In the genomic region with DNA sequence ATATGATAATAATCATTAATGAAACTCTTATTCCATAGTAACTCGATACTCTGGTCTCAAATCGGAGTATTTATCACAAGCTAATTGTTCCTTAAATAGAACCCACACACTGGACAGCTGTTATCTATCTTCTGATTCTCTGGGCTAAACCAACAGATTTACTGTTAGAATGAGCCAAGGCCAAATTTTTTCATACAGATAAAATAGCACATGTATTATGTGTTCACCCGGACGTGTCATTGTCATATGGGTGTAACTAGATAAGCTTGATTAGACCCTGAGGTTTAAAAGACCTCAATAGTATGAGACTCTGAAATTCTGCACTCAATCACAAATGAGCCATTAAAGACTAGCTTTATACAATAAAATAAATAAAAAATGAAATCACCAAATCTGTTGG, we compare ENCODE assay signal across 23 mouse cellular contexts. TPM values are rescaled to one million over a fixed set of nuclear protein-coding genes. Genes with fewer than 3 reads are reported as not detected.
A peak's percentile ranks its signal among the peaks of the same experiment; 100 is the strongest.
DNase-seq lines count a peak whose midpoint lies in the region; ATAC-seq and TF ChIP-seq lines count a peak whose summit lies in the region.
"Had no signal": no experiment of that assay in that cellular context is flagged by ENCODE, and none has a peak within 500 bp of the region (broad histone marks: within the 10 kb centered on the region; RNA-seq: fewer than 3 reads in every experiment).

No protein-coding gene starts in this region.

- DNase-seq in embryonic facial prominence, embryonic 11.5 days (ENCODE audit: low spot score) = peak; percentile 15
- no peak for DNase-seq in embryonic facial prominence, embryonic 10.5 days (ENCODE audit: low spot score)
- DNase-seq in hindbrain, postnatal 0 days (ENCODE audit: low spot score) = no peak
- DNase-seq in lung, postnatal 14 days = no peak
- DNase-seq in retina, embryonic 14.5 days (ENCODE audit: low spot score) = no peak
- DNase-seq: cerebellum, adult 11-12 months; gastrocnemius, postnatal 25 days had no signal

- no peaks in the 10 kb centered on the region for H3K27me3 ChIP-seq in embryonic facial prominence, embryonic 11.5 days (ENCODE audit: control insufficient read depth, insufficient read depth, low read length)
- H3K27me3 ChIP-seq in embryonic facial prominence, embryonic 10.5 days (replicated peaks; ENCODE audit: low read depth, poor library complexity, severe bottlenecking) = no peaks in the 10 kb centered on the region
- no peaks in the 10 kb centered on the region for H3K27me3 ChIP-seq in hindbrain, embryonic 15.5 days
- no peaks in the 10 kb centered on the region for H3K27me3 ChIP-seq in hindbrain, postnatal 0 days (ENCODE audit: insufficient read depth, low read length)
- H3K27me3 ChIP-seq in lung, embryonic 16.5 days (ENCODE audit: control insufficient read depth, insufficient read depth, low read depth, low read length) = no peaks in the 10 kb centered on the region
- H3K27me3 ChIP-seq: embryonic facial prominence, embryonic 15.5 days; heart, embryonic 12.5 days; midbrain, embryonic 15.5 days; neural tube, embryonic 12.5 days; Patski had no signal

- H3K4me1 ChIP-seq in embryonic facial prominence, embryonic 11.5 days (ENCODE audit: control insufficient read depth, insufficient read depth, low read length) = no peaks in the 10 kb centered on the region
- peaks cover 23% of the 10 kb centered on the region for H3K4me1 ChIP-seq in embryonic facial prominence, embryonic 10.5 days
- no peaks in the 10 kb centered on the region for H3K4me1 ChIP-seq in hindbrain, embryonic 15.5 days (replicated peaks)
- no peaks in the 10 kb centered on the region for H3K4me1 ChIP-seq in hindbrain, postnatal 0 days (ENCODE audit: insufficient read depth, low read length)
- peaks cover 7% of the 10 kb centered on the region; the same call in 1 of the 2 replicates for H3K4me1 ChIP-seq in lung, embryonic 16.5 days (replicated peaks; ENCODE audit: control insufficient read depth, insufficient read depth, low read length)
- H3K4me1 ChIP-seq: midbrain, embryonic 15.5 days had no signal

- H3K36me3 ChIP-seq in embryonic facial prominence, embryonic 11.5 days (replicated peaks; ENCODE audit: control insufficient read depth, insufficient read depth, low read depth, low read length) = no peaks in the 10 kb centered on the region
- H3K36me3 ChIP-seq in embryonic facial prominence, embryonic 10.5 days (replicated peaks) = no peaks in the 10 kb centered on the region
- H3K36me3 ChIP-seq in hindbrain, embryonic 15.5 days = no peaks in the 10 kb centered on the region
- H3K36me3 ChIP-seq in hindbrain, postnatal 0 days (ENCODE audit: insufficient read depth, low read length) = no peaks in the 10 kb centered on the region
- H3K36me3 ChIP-seq in lung, embryonic 16.5 days (ENCODE audit: control insufficient read depth, insufficient read depth, low read length) = no peaks in the 10 kb centered on the region
- H3K36me3 ChIP-seq: embryonic facial prominence, embryonic 15.5 days; heart, embryonic 12.5 days; midbrain, embryonic 15.5 days; neural tube, embryonic 12.5 days had no signal

- H3K9ac ChIP-seq in embryonic facial prominence, embryonic 11.5 days (replicated peaks; ENCODE audit: low read length) = no peak overlapping the region
- H3K9ac ChIP-seq in hindbrain, embryonic 15.5 days = no peak overlapping the region
- H3K9ac ChIP-seq in hindbrain, postnatal 0 days (replicated peaks; ENCODE audit: low read length) = no peak overlapping the region
- H3K9ac ChIP-seq in lung, embryonic 16.5 days (ENCODE audit: low read length) = no peak overlapping the region
- H3K9ac ChIP-seq: embryonic facial prominence, embryonic 15.5 days; heart, embryonic 12.5 days; midbrain, embryonic 15.5 days; neural tube, embryonic 12.5 days had no signal

- H3K9me3 ChIP-seq in embryonic facial prominence, embryonic 11.5 days (replicated peaks; ENCODE audit: control insufficient read depth, low read length) = no peaks in the 10 kb centered on the region
- H3K9me3 ChIP-seq in embryonic facial prominence, embryonic 10.5 days = no peaks in the 10 kb centered on the region
- no peaks in the 10 kb centered on the region for H3K9me3 ChIP-seq in hindbrain, embryonic 15.5 days
- no peaks in the 10 kb centered on the region for H3K9me3 ChIP-seq in hindbrain, postnatal 0 days (ENCODE audit: low read length)
- no peaks in the 10 kb centered on the region for H3K9me3 ChIP-seq in lung, embryonic 16.5 days (ENCODE audit: control insufficient read depth, low read length)
- H3K9me3 ChIP-seq: embryonic facial prominence, embryonic 15.5 days; heart, embryonic 12.5 days; midbrain, embryonic 15.5 days; neural tube, embryonic 12.5 days had no signal

- H3K27ac ChIP-seq in embryonic facial prominence, embryonic 11.5 days (replicated peaks; ENCODE audit: low read depth, low read length) = no peak overlapping the region
- no peak overlapping the region for H3K27ac ChIP-seq in embryonic facial prominence, embryonic 10.5 days (replicated peaks)
- no peak overlapping the region for H3K27ac ChIP-seq in hindbrain, embryonic 15.5 days (replicated peaks)
- no peak overlapping the region for H3K27ac ChIP-seq in hindbrain, postnatal 0 days
- H3K27ac ChIP-seq in lung, embryonic 16.5 days (ENCODE audit: low read length) = no peak overlapping the region; the same call in 1 of the 2 replicates
- H3K27ac ChIP-seq: embryonic facial prominence, embryonic 15.5 days; midbrain, embryonic 15.5 days; neural tube, embryonic 12.5 days had no signal

- H3K4me2 ChIP-seq in embryonic facial prominence, embryonic 11.5 days (ENCODE audit: low read depth, low read length) = no peak overlapping the region
- H3K4me2 ChIP-seq in hindbrain, embryonic 15.5 days = no peak overlapping the region
- no peak overlapping the region for H3K4me2 ChIP-seq in hindbrain, postnatal 0 days (ENCODE audit: low read depth, low read length)
- 0 out of 2 replicates have a peak overlapping the region, but pooled peaks have one; percentile 3 for H3K4me2 ChIP-seq in lung, embryonic 16.5 days (ENCODE audit: low read depth, low read length)
- H3K4me2 ChIP-seq: embryonic facial prominence, embryonic 15.5 days had no signal

- 56% methylated on average over 4 of the region's 4 CpGs for WGBS in embryonic facial prominence, embryonic 11.5 days
- WGBS in embryonic facial prominence, embryonic 10.5 days = 71% methylated on average over 4 of the region's 4 CpGs
- WGBS in hindbrain, embryonic 15.5 days = 64% methylated on average over 4 of the region's 4 CpGs
- 59% methylated on average over 4 of the region's 4 CpGs for WGBS in hindbrain, postnatal 0 days
- WGBS in lung, embryonic 16.5 days = 48% methylated on average over 4 of the region's 4 CpGs

- no peak for TF ChIP-seq CTCF in hindbrain, postnatal 0 days (IDR thresholded peaks at IDR 0.05; ENCODE audit: low read depth)

- no peak for ATAC-seq in embryonic facial prominence, embryonic 11.5 days (replicated peaks; ENCODE audit: insufficient number of reproducible peaks, low FRiP score, low TSS enrichment, low read depth)
- peak; percentile 27; the same call in 1 of the 2 replicates for ATAC-seq in hindbrain, embryonic 15.5 days (ENCODE audit: low FRiP score, low read depth)
- no peak for ATAC-seq in hindbrain, postnatal 0 days
- ATAC-seq in lung, embryonic 16.5 days (ENCODE audit: low read depth) = peak; percentile 54; the same call in 1 of the 2 replicates
- peak; percentile 68 for ATAC-seq in megakaryocyte-erythroid progenitor cell, adult 5-6 weeks (replicated peaks; ENCODE audit: low FRiP score, low TSS enrichment, poor library complexity, severe bottlenecking)
- ATAC-seq: inflammation-experienced regulatory T-cells, adult 6 months; midbrain, embryonic 15.5 days; Patski had no signal

- H3K4me3 ChIP-seq in embryonic facial prominence, embryonic 11.5 days (ENCODE audit: low read depth, low read length) = no peak overlapping the region
- H3K4me3 ChIP-seq in embryonic facial prominence, embryonic 10.5 days = no peak overlapping the region
- H3K4me3 ChIP-seq in hindbrain, embryonic 15.5 days = no peak overlapping the region
- H3K4me3 ChIP-seq in hindbrain, postnatal 0 days (ENCODE audit: low read length) = no peak overlapping the region
- no peak overlapping the region for H3K4me3 ChIP-seq in lung, embryonic 16.5 days (ENCODE audit: low read length)
- H3K4me3 ChIP-seq: embryonic facial prominence, embryonic 15.5 days; heart, embryonic 12.5 days; midbrain, embryonic 15.5 days; neural tube, embryonic 12.5 days had no signal

RNA-seq across cellular contexts. Expression of a gene that starts 28.4 kb away (rescaled TPM):
- polyA plus RNA-seq in embryonic facial prominence, embryonic 11.5 days (2014; fragmentation: Nextera tagmentation; extraction: Ambion mirVana) = 0.11 TPM in 1 of 2 replicates, not detected in the other
- not detected in 2 replicates for polyA plus RNA-seq in embryonic facial prominence, embryonic 10.5 days (2016; fragmentation: Nextera tagmentation; extraction: Ambion mirVana)
- polyA plus RNA-seq in hindbrain, embryonic 15.5 days (2015; fragmentation: Nextera tagmentation; extraction: Ambion mirVana) = not detected in 2 replicates
- total RNA-seq in hindbrain, postnatal 0 days (2014; rRNA removed) = not detected in 2 replicates
- not detected in 2 replicates for polyA plus RNA-seq in hindbrain, postnatal 0 days (2015; fragmentation: Nextera tagmentation; extraction: Ambion mirVana)
- polyA plus RNA-seq in lung, embryonic 16.5 days (2015; fragmentation: Nextera tagmentation; extraction: Ambion mirVana) = not detected in 2 replicates
- not detected in 2 replicates for total RNA-seq in megakaryocyte-erythroid progenitor cell, adult 5-6 weeks (2014; fragmentation: Nextera tagmentation)
- total RNA-seq in megakaryocyte-erythroid progenitor cell, adult 5-6 weeks (2017) = not detected in 2 replicates
- total RNA-seq: gastrocnemius, postnatal 25 days; layer of hippocampus, adult 8-10 months; left cerebral cortex, postnatal 4 days had no signal
- polyA plus RNA-seq: frontal cortex, adult 2 months; heart, embryonic 12.5 days; liver, embryonic 16.5 days; midbrain, embryonic 15.5 days; neural tube, embryonic 12.5 days; Patski; spleen, adult 2 months; testis, adult 2 months; urinary bladder, adult 2 months had no signal

Comparison
In these comparisons a context has a peak if more than half of its experiments do, and no peak if none do; other contexts are left out.
1. ATAC-seq: peak in hindbrain, embryonic 15.5 days (single experiment), lung, embryonic 16.5 days (single experiment) and megakaryocyte-erythroid progenitor cell, adult 5-6 weeks (single experiment); none in embryonic facial prominence, embryonic 11.5 days (single experiment) and hindbrain, postnatal 0 days (single experiment).